Mouse (Mus musculus): ENCODE results near the gene Slc31a1. TPM values are rescaled to one million over a fixed set of nuclear protein-coding genes. Genes with fewer than 3 reads are reported as not detected.

Gene Slc31a1
- polyA plus RNA-seq, 1 experiment from 2014 or later: 48.5 TPM

DNA sequence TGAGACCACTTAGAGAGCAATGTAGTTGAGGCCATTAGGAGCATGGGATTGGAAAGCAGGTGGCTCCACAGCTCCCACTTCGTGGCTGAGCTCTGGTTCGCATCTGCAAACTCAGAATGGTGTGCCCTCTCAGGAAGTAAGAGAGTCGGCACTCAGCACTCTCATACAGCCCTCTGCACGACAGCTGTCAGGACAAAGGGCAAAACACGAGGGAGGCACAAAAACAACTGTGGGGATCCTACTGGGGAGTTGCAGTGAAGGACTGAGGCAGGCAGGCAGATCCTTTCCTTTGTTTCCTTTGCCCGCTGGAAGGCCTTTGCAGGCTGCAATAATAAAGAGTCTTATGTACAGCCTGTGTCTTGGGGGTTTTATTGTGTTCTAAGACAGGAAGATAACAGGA is 32.9 kb downstream of the Slc31a1 start:
- Histone ChIP-seq H3K4me1 (replicated peaks) (no peaks in the 10 kb centered on the region; the same call in 1 of the 2 replicates), H3K27ac (no peak overlapping the region), H3K27me3 (ENCODE audit: insufficient read depth, poor library complexity, severe bottlenecking) (no peaks in the 10 kb centered on the region), H3K4me3 (no peak overlapping the region), H3K36me3 (peaks cover 93% of the 10 kb centered on the region), H3K9me3 (no peaks in the 10 kb centered on the region)
- peak; percentile 38 for DNase-seq (ENCODE audit: low spot score)
- WGBS: 32% methylated on average over 6 of the region's 6 CpGs

DNA sequence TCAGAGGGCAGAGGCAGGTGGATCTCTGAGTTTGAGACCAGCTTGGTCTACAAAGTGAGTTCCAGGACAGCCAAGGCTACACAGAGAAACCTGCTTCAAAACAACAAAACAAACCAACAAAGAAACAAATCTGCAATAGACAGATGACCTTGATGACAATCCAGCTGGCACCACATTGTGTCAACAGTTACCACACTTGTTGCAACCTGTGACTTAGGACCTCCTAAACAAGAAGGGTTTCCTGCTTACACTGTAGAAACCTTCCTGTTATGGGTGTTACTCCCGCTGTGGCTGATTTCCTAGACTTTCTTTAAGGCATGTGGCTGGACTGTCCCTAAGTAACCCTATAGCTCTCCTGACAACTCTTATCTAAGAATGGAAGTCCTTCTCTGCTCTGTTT is 35.3 kb downstream of the Slc31a1 start:
- H3K9me3 ChIP-seq: no peaks in the 10 kb centered on the region
- H3K4me1 ChIP-seq (replicated peaks): no peaks in the 10 kb centered on the region; the same call in 1 of the 2 replicates
- no peak overlapping the region for H3K4me3 ChIP-seq
- DNase-seq (ENCODE audit: low spot score): no peak
- H3K27me3 ChIP-seq (ENCODE audit: insufficient read depth, poor library complexity, severe bottlenecking): no peaks in the 10 kb centered on the region
- peaks cover 93% of the 10 kb centered on the region for H3K36me3 ChIP-seq
- WGBS: 94% methylated on average over 1 of the region's 1 CpGs
- H3K27ac ChIP-seq: no peak overlapping the region

DNA sequence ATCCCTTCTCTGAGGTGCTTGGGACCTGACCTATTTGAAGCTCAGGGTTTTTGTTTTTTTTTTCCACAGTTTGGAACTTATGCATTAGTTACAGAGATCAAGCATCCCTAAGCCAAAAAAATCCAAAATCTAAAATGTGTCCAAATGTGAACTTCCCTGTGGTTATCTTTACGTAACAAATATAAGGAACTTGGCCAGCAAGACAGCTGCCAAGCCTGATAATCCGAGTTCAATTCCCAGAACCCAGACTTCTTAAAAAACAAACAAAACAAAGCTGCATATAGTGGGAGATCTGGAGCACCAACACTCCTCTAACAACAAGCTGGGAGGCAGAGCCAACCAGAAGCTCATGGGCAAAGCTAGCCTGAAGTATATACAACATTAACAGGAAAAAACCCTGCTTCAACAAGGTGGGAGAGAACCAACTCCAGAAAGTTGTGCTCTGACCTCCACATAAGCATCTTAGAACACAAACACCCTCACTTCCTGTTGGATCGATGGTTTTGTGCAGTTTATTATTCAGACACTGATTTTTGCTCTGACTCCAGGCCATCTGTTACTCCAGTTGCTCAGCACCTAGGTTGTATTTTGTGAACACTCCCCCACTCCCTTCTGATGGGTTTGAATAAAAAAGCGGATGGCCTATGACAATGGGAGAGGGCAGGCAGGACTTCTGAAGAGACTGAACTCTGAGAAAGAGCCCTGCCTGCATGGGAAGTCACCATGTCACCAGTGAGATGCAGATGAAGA is 37.3 kb downstream of the Slc31a1 start:
- H3K4me1 ChIP-seq (replicated peaks): no peaks in the 10 kb centered on the region; the same call in 1 of the 2 replicates
- no peak overlapping the region for H3K4me3 ChIP-seq
- H3K27ac ChIP-seq: no peak overlapping the region
- H3K27me3 ChIP-seq (ENCODE audit: insufficient read depth, poor library complexity, severe bottlenecking): no peaks in the 10 kb centered on the region
- H3K36me3 ChIP-seq: peaks cover 93% of the 10 kb centered on the region
- H3K9me3 ChIP-seq: no peaks in the 10 kb centered on the region
- no peak for DNase-seq (ENCODE audit: low spot score)
- WGBS: 90% methylated on average over 4 of the region's 4 CpGs

DNA sequence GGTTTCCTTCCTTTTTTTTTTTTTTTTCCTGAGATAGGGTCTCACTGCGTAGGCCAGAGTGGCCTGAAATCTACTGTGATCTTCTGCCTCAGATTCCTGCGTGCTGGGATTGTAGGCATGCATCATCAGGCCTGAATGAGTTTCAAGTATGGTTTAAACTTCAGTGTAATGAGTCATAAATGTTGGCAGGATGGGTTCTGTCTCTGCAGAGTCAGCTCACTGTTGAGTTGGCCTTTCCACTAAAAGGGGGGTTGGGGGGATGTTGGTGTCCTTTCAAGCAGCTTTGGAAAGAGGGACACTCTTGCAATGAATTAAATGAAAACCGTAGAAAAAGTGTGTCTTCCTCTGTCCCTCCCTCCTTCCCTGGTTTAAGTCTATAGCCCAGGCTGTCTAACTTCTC is 38.4 kb downstream of the Slc31a1 start:
- Histone ChIP-seq H3K4me3 (no peak overlapping the region), H3K9me3 (no peaks in the 10 kb centered on the region), H3K36me3 (peaks cover 96% of the 10 kb centered on the region), H3K4me1 (replicated peaks) (no peaks in the 10 kb centered on the region), H3K27me3 (ENCODE audit: insufficient read depth, poor library complexity, severe bottlenecking) (no peaks in the 10 kb centered on the region), H3K27ac (no peak overlapping the region)
- WGBS: 98% methylated on average over 3 of the region's 3 CpGs
- DNase-seq (ENCODE audit: low spot score): no peak

DNA sequence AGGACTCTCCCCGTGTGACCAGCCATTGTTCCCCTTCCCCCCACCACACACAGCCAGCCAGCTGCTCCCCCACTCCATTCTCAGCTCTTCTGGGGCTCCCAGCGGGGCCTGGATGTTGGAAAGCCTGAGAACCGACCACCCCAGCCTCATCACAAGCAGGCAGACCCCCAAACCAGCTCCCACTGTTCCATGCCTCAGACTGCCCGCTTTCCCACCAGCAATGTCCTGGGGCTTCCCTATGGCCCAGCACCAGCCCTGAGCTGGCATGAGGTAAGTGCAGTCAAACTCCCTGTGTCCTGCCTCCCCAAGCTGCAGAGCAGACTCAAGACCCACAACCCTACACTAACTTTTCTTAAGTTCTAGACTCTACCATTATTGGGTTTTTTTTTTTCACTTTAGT is 45.6 kb downstream of the Slc31a1 start:
- no peaks in the 10 kb centered on the region for H3K9me3 ChIP-seq
- WGBS: 92% methylated on average over 4 of the region's 4 CpGs
- H3K27me3 ChIP-seq (ENCODE audit: insufficient read depth, poor library complexity, severe bottlenecking): no peaks in the 10 kb centered on the region
- DNase-seq (ENCODE audit: low spot score): no peak
- H3K4me3 ChIP-seq: peak overlapping the region; percentile 27
- peaks cover 26% of the 10 kb centered on the region for H3K4me1 ChIP-seq (replicated peaks)
- H3K27ac ChIP-seq: 0 out of 2 replicates have a peak overlapping the region, but pooled peaks have one; percentile 12
- H3K36me3 ChIP-seq: peaks cover 53% of the 10 kb centered on the region

DNA sequence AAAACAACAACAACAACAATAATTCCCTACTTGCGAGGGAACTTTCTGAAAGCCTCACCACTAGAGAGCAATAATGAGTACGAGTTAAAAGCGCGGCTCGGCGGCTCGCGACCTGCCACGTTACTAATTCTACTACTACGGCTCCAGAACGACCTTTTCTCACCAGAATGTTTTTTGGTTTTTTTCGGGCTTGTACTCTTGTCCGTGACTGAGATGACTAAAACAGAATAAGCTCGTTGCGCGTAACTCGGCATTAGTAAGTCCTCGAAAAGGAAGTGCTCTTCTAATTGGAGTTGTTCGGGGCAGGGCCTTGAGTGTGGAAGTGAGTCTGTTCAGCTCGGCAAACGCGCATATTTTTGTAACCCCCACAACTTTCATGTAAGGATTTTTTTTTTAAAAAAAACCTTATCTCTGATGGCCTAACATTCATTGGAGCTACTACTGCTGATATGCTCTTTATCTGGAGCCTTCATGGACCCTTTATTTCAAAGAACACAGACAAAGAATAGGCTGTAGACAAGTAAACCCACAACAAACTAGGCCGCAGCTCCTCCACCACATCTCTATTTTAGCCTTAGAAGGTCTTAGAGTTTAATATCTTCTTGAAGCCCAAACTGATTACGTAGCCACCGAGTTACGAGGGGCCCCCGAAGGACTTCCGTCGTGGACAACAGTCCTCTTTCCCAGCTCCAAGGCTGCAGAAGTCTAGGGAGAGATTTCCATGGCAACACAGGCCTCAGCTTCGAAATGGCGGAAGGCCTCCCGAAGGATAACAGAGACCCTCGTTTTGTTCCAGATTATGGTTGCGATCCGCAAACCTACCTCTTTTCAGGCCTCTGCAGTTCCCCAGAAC is 47.4 kb downstream of the Slc31a1 start:
- WGBS: under 1% methylated on average over 35 of the region's 35 CpGs

DNA sequence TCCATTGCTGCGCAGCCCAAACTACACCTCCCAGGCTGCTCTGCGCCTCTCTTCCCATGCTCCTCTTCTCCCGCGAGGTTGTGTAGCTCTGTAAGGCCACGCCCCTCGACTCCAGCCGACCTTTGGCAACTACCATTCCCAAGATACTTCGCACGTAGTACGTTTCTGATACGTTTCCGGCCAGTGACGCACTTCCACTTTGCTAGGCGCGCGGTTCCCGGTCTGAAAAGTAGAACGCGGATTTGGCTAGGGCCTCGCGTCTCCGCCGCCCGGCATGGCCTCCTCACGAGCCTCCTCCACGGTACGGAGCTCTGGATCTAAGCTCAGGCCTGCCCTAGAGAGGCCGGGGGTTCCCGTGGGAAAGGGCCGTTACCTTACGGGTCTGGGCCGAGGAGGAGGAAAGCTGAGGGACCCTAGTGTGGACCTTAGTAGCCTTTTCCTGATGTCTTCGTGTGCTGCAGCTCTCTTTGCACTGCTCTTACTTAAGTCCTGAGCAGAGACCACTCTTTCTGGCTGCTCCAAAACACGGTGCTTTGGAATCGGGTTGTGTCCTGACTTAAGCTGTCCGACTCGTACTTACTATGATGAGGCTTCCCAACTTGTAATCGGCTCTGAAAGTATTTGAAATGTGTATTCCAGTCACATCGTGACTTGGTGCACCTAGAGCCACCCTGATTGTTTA is 48.2 kb downstream of the Slc31a1 start, which contains the start of the genes Cdc26 and Prpf4:
Gene Cdc26, minus strand, starts transcription at position 42 of the 682 bp plus-strand sequence.
Gene Prpf4, plus strand, starts transcription at position 197 of the 682 bp plus-strand sequence.
- peaks cover 53% of the 10 kb centered on the region for H3K36me3 ChIP-seq

More for the DNA sequence above, 47.4 kb downstream of the Slc31a1 start:
- Histone ChIP-seq H3K27ac (peak overlapping the region; percentile 91), H3K27me3 (ENCODE audit: insufficient read depth, poor library complexity, severe bottlenecking) (no peaks in the 10 kb centered on the region), H3K36me3 (peaks cover 53% of the 10 kb centered on the region), H3K4me1 (replicated peaks) (peaks cover 26% of the 10 kb centered on the region), H3K4me3 (peak overlapping the region; percentile 69), H3K9me3 (no peaks in the 10 kb centered on the region)
- peak; percentile 69 for DNase-seq (ENCODE audit: low spot score)

DNA sequence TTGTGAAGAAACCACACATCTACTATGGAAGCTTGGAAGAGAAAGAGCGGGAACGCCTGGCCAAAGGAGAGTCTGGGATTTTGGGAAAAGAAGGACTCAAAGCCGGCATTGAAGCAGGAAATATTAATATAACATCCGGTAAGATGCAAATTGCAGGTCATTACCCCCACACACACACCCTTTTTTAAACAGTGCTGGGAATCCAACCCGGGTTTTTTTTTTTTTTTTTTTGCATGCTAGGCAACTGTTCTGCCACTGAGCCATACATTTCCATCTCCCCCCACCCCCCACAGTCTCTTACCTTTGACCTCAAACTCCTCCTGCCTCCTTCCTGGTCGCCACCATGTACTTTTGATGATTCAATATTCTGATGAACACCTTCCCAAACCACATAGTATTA is 49.1 kb downstream of the Slc31a1 start:
- no peak for DNase-seq (ENCODE audit: low spot score)
- Histone ChIP-seq H3K27ac (peak overlapping the region; percentile 91), H3K9me3 (no peaks in the 10 kb centered on the region), H3K36me3 (peaks cover 53% of the 10 kb centered on the region), H3K4me1 (replicated peaks) (peaks cover 26% of the 10 kb centered on the region), H3K4me3 (peak overlapping the region; percentile 69), H3K27me3 (ENCODE audit: insufficient read depth, poor library complexity, severe bottlenecking) (no peaks in the 10 kb centered on the region)
- 49% methylated on average over 6 of the region's 6 CpGs for WGBS

More for the DNA sequence above, 48.2 kb downstream of the Slc31a1 start, which contains the start of the genes Cdc26 and Prpf4:
- under 1% methylated on average over 39 of the region's 39 CpGs for WGBS
- peak; percentile 98 for DNase-seq (ENCODE audit: low spot score)
- Histone ChIP-seq H3K4me3 (peak within 1 kb of the TSS; percentile 69), H3K27ac (peak within 1 kb of the TSS; percentile 91), H3K27me3 (ENCODE audit: insufficient read depth, poor library complexity, severe bottlenecking) (no peaks in the 10 kb centered on the region), H3K9me3 (no peaks in the 10 kb centered on the region), H3K4me1 (replicated peaks) (peaks cover 26% of the 10 kb centered on the region)

DNA sequence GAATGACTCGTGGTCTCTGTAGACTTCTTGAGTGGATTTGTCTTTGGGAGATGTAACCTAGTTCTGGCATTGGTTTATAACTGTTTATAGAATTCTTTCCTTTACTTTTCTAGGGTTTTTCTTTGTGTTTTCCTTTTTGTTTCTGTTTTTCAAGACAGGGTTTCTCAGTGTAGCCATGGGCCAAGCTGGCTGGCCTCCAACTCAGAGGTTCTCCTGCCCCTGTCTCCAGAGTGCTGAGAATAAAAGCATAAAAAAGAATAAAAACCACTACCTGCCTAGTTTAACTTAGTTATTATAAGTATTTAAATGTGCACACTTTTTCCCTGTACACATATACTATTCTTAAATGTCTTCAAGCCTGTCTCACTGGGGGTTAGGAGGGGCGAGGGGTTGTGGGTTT is 49.8 kb downstream of the Slc31a1 start:
- Histone ChIP-seq H3K27me3 (ENCODE audit: insufficient read depth, poor library complexity, severe bottlenecking) (no peaks in the 10 kb centered on the region), H3K36me3 (peaks cover 54% of the 10 kb centered on the region), H3K9me3 (no peaks in the 10 kb centered on the region), H3K4me1 (replicated peaks) (peaks cover 24% of the 10 kb centered on the region), H3K27ac (no peak overlapping the region), H3K4me3 (peak overlapping the region; percentile 69)
- WGBS: 94% methylated on average over 2 of the region's 2 CpGs
- DNase-seq (ENCODE audit: low spot score): no peak

DNA sequence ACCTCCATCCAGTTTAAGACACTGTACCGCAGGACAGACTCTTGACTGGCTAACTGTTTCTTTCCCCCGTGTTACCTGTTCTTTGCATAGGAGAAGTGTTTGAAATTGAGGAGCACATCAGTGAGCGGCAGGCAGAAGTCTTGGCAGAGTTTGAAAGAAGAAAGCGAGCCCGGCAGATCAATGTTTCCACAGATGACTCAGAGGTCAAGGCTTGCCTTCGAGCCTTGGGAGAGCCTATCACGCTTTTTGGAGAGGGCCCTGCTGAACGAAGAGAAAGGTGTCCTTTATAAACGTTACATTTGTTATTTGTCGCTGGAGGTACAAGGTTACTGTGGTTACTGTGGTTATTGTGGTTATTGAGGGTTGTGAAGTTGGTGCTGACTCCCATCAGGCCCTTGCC is 51.1 kb downstream of the Slc31a1 start:
- 94% methylated on average over 10 of the region's 10 CpGs for WGBS

DNA sequence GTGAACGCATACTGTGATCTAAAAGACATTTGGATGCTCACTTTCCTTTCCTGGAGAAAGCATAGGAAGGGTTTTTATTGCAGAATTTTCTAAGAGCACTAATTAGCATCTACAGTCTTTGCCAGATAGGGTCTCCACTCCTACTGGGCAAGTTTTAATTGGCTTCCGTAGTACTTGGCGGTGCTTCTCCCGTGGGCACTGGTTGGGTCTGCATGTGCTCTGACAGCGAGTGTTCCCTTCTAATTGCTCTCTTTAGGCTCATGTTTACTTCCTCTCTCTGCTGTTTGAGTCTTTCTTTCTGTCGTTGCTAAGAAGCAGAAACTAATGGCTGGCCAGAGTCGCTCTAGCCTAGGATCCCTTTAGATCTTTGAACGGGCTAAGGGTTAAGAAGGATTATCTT is 57.9 kb downstream of the Slc31a1 start:
- Histone ChIP-seq H3K9me3 (no peaks in the 10 kb centered on the region), H3K36me3 (peaks cover 100% of the 10 kb centered on the region), H3K4me1 (replicated peaks) (no peaks in the 10 kb centered on the region), H3K4me3 (no peak overlapping the region), H3K27me3 (ENCODE audit: insufficient read depth, poor library complexity, severe bottlenecking) (no peaks in the 10 kb centered on the region), H3K27ac (no peak overlapping the region)
- DNase-seq (ENCODE audit: low spot score): no peak
- WGBS: 93% methylated on average over 8 of the region's 8 CpGs

More for the DNA sequence above, 51.1 kb downstream of the Slc31a1 start:
- peaks cover 63% of the 10 kb centered on the region for H3K36me3 ChIP-seq
- H3K9me3 ChIP-seq: no peaks in the 10 kb centered on the region
- DNase-seq (ENCODE audit: low spot score): no peak
- H3K27ac ChIP-seq: no peak overlapping the region
- H3K4me3 ChIP-seq: no peak overlapping the region
- H3K4me1 ChIP-seq (replicated peaks): peaks cover 17% of the 10 kb centered on the region
- H3K27me3 ChIP-seq (ENCODE audit: insufficient read depth, poor library complexity, severe bottlenecking): no peaks in the 10 kb centered on the region

DNA sequence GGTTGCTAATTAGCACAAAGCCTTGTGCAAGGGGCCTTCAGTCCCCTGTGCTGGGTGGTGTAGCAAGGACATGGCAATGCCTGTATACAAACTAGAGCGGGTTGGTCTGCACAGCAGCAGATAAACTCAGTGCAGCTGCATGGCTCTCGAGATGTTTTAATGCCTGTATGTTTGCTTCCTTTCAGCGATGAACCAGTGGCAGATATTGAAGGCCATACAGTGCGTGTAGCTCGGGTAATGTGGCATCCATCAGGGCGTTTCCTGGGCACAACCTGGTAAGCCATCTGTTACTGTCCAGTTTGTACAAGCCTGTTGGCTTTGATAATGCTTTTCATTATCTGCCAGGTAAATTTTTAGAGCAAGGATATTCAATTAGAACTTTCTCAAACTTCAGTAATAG is 58.6 kb downstream of the Slc31a1 start:
- Histone ChIP-seq H3K27ac (no peak overlapping the region), H3K4me3 (no peak overlapping the region), H3K27me3 (ENCODE audit: insufficient read depth, poor library complexity, severe bottlenecking) (no peaks in the 10 kb centered on the region), H3K9me3 (no peaks in the 10 kb centered on the region), H3K4me1 (replicated peaks) (no peaks in the 10 kb centered on the region), H3K36me3 (peaks cover 100% of the 10 kb centered on the region)
- DNase-seq (ENCODE audit: low spot score): no peak
- WGBS: 94% methylated on average over 6 of the region's 6 CpGs
